Mouse (Mus musculus) ovary, postnatal 36 days (tissue): ENCODE measurements around the gene Asic2.

Source experiments
- DNase-seq: peaks from one replicate; pipeline ENCODE4 v3.0.0; 2022; ENCODE audit warnings: low spot score, mixed read lengths

Gene Asic2

DNA sequence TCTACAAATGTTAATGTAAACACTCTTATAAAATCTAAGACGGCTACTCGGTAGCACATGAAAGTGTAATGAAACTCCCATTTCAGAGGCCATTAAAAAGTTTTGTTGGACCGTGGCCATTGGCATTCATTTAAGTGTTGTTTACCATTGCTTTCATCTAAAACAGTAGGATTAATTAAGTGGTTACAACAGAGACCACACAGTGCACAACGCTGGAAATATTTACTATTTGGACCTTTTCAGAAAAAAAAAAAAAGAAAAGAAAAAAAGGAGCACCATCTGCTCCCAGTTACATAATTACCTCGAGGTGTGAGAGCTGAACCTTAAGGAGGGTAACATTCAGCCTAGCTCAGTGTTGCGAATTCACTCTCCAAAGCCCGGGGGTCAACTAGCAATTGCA, 1122.8 kb downstream of the Asic2 start:
- DNase-seq = no peak

DNA sequence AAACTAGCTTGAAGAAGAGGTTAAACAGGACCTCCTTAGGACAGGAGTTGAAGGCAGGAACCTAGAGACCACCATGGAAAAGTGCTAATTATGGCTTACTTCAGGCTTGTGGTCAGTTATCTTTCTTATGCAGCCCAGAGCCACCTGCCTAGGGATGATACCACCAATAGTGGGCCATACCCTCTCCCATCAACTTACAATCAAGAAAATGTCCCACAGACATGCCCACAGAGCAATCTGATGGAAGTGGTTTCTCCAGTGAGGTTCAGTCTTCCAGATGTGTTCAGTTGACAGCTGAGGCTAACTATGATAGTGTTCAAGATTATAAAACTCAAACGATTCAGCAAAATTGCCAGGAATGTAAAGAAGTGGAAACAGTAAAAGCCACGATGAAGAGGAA, 1124.8 kb downstream of the Asic2 start:
- DNase-seq = no peak

DNA sequence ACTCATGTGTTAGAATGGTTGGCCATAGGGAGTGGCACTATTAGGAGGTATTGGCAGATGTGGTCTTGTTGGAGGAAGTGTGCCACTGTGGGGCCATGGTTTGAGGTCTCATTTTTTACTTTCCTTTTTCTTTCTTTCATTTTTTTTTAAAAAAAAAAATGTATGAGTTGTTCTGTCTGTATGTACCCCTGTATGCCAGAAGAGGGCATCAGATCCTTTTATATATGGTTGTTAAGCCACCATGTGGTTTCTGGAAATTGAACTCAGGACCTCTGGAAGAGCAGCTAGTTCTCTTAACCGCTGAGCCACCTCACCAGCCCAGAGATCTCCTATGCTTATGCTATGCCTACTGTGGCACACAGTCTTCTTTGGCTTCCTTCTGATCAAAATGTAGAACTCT, 1129.5 kb downstream of the Asic2 start:
- no peak for DNase-seq

DNA sequence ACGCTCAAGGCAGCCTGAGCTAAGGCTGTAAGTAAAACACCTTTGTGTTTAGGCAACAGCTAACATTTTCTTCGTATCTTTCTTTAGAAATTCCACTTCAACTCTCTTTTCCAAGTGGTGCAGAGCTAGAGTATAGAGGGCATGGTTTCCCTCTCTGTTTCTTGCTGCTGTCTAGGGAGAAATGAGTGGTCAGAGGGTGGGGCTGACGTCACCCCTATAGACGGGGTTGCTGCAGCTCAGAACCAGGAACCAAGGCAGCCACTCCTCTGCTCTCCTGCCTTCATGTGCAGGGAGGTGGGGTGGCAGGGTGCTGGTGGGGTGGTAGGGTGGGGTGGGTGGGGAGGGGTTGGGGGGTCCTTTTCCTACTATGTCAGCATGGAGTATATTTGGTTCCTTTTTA, 1132.4 kb downstream of the Asic2 start:
- DNase-seq = no peak

DNA sequence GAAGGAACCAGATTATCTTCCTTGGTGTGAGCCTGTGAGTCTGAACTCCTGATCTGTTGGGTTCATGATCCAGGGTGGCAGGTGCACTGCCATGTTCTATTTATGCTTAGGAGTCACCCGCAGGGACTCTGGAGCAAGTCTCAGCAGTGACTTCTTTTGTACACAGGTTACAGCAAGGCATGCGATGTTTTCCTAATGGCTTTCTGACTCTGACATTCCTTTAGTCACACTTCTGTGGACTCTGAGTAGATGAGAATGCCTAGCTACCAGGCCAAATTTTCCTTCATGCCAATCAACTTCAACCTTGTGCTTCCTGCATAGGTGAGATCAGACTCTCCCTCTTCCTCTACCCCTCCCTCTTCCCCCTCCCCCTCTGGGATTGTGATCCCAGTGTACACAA, 1132.9 kb downstream of the Asic2 start:
- DNase-seq = no peak
